ENCODE assay signal across 12 mouse cellular contexts in genomic region chr16:22698846-22699760, GRCm38 (mm10). TPM values are rescaled to one million over a fixed set of nuclear protein-coding genes. Genes with fewer than 3 reads are reported as not detected.
DNase-seq lines count a peak whose midpoint lies in the region; ATAC-seq and TF ChIP-seq lines count a peak whose summit lies in the region.
"Had no signal": no experiment of that assay in that cellular context is flagged by ENCODE, and none has a peak within 500 bp of the region (broad histone marks: within the 10 kb centered on the region; RNA-seq: fewer than 3 reads in every experiment).

No protein-coding gene starts in this region.

- H3K36me3 ChIP-seq in heart, embryonic 11.5 days (ENCODE audit: control insufficient read depth, insufficient read depth, low read length): no peaks in the 10 kb centered on the region
- no peaks in the 10 kb centered on the region for H3K36me3 ChIP-seq in hindbrain, embryonic 13.5 days
- H3K36me3 ChIP-seq: forebrain, embryonic 15.5 days had no signal

- intact Hi-C loops in gastrocnemius, adult 2 months (cut with DNase I): no loop called here

- no peak overlapping the region for H3K4me2 ChIP-seq in heart, embryonic 11.5 days
- H3K4me2 ChIP-seq in hindbrain, embryonic 13.5 days: no peak overlapping the region
- H3K4me2 ChIP-seq: forebrain, embryonic 15.5 days had no signal

- DNase-seq in heart, adult 11 months: peak; percentile 98
- peak; percentile 43 for DNase-seq in Muller cell, postnatal 12 days (ENCODE audit: inconsistent ontology term)
- DNase-seq in gastrocnemius, adult 2 months: peak; percentile 78
- peak; percentile 82 for DNase-seq in heart, postnatal 4 days
- no peak for DNase-seq in thymus, postnatal 25 days
- no peak for DNase-seq in spleen, adult 12 weeks (ENCODE audit: low spot score)
- DNase-seq: embryo, embryonic 11 days; lung, postnatal 14 days; right cerebral cortex, postnatal 14 days had no signal

- no peak for ATAC-seq in heart, embryonic 11.5 days (replicated peaks; ENCODE audit: insufficient number of reproducible peaks, low FRiP score, low TSS enrichment)
- no peak for ATAC-seq in hindbrain, embryonic 13.5 days (ENCODE audit: low FRiP score)
- ATAC-seq: forebrain, embryonic 15.5 days had no signal

- H3K4me3 ChIP-seq in heart, embryonic 11.5 days (ENCODE audit: low read depth, low read length): no peak overlapping the region
- 0 out of 2 replicates have a peak overlapping the region, but pooled peaks have one; percentile 0 for H3K4me3 ChIP-seq in gastrocnemius, adult 2 months
- no peak overlapping the region for H3K4me3 ChIP-seq in hindbrain, embryonic 13.5 days
- H3K4me3 ChIP-seq: forebrain, embryonic 15.5 days had no signal

- no peak for TF ChIP-seq CTCF in gastrocnemius, adult 2 months (IDR thresholded peaks at IDR 0.05)

- no peaks in the 10 kb centered on the region for H3K27me3 ChIP-seq in heart, embryonic 11.5 days (ENCODE audit: control insufficient read depth, insufficient read depth, low read length)
- no peaks in the 10 kb centered on the region for H3K27me3 ChIP-seq in hindbrain, embryonic 13.5 days
- H3K27me3 ChIP-seq: forebrain, embryonic 15.5 days had no signal

- H3K4me1 ChIP-seq in heart, embryonic 11.5 days (ENCODE audit: control insufficient read depth, insufficient read depth, low read length): no peaks in the 10 kb centered on the region
- H3K4me1 ChIP-seq in hindbrain, embryonic 13.5 days (replicated peaks): no peaks in the 10 kb centered on the region

- no peaks in the 10 kb centered on the region for H3K9me3 ChIP-seq in heart, embryonic 11.5 days (replicated peaks; ENCODE audit: control insufficient read depth, low read length)
- H3K9me3 ChIP-seq in hindbrain, embryonic 13.5 days: no peaks in the 10 kb centered on the region
- H3K9me3 ChIP-seq: forebrain, embryonic 15.5 days had no signal

- WGBS in heart, embryonic 11.5 days (ENCODE audit: insufficient replicate concordance): 62% methylated on average over 13 of the region's 13 CpGs
- WGBS in hindbrain, embryonic 13.5 days: 75% methylated on average over 13 of the region's 13 CpGs

- no peak overlapping the region for H3K9ac ChIP-seq in heart, embryonic 11.5 days (ENCODE audit: low read depth, low read length)
- no peak overlapping the region for H3K9ac ChIP-seq in hindbrain, embryonic 13.5 days
- H3K9ac ChIP-seq: forebrain, embryonic 15.5 days had no signal

- H3K27ac ChIP-seq in heart, embryonic 11.5 days (ENCODE audit: low read depth, low read length): no peak overlapping the region
- H3K27ac ChIP-seq in gastrocnemius, adult 2 months: peak overlapping the region; percentile 50
- H3K27ac ChIP-seq in hindbrain, embryonic 13.5 days: no peak overlapping the region
- H3K27ac ChIP-seq: forebrain, embryonic 15.5 days had no signal

RNA-seq across cellular contexts. Expression of gene Dgkg, which starts 42.1 kb away (rescaled TPM):
- polyA plus RNA-seq in heart, embryonic 11.5 days (2014; fragmentation: Nextera tagmentation; extraction: Ambion mirVana): 0.38 and 0.44 TPM in 2 replicates
- total RNA-seq in gastrocnemius, adult 2 months (2021): under 1 TPM; 0.41 to 0.70 TPM
- under 1 TPM; 0.71 to 0.72 TPM for total RNA-seq in heart, postnatal 4 days (2021)
- 0.80 and 0.84 TPM in 2 replicates for polyA plus RNA-seq in hindbrain, embryonic 13.5 days (2015; fragmentation: Nextera tagmentation; extraction: Ambion mirVana)

Comparison
In these comparisons a context has a peak if more than half of its experiments do, and no peak if none do; other contexts are left out.
1. DNase-seq: peak in heart, adult 11 months (single experiment), Muller cell, postnatal 12 days (single experiment), gastrocnemius, adult 2 months (single experiment) and heart, postnatal 4 days (single experiment); none in thymus, postnatal 25 days (single experiment) and spleen, adult 12 weeks (single experiment).